Mouse (Mus musculus): Measurements from ENCODE around the gene Galk1. TPM values are rescaled to one million over a fixed set of nuclear protein-coding genes. Genes with fewer than 3 reads are reported as not detected.

The Galk1 gene
- polyA plus RNA-seq, 1 experiment from 2014 or later = 319 TPM

- H3K4me1 ChIP-seq (ENCODE audit: insufficient read depth) = peaks cover 19% of the 10 kb centered on the region
- no peak overlapping the region for H3K4me2 ChIP-seq (ENCODE audit: low read depth, low read length)
- no peak for ATAC-seq
- no peak overlapping the region for H3K4me3 ChIP-seq (ENCODE audit: low read depth, low read length)
- WGBS (ENCODE audit: insufficient replicate concordance) = 68% methylated on average over 12 of the region's 12 CpGs
- H3K27me3 ChIP-seq (ENCODE audit: insufficient read depth, low read length) = no peaks in the 10 kb centered on the region
- H3K36me3 ChIP-seq (replicated peaks; ENCODE audit: insufficient read depth, low read length) = peaks cover 77% of the 10 kb centered on the region
- no peaks in the 10 kb centered on the region for H3K9me3 ChIP-seq (ENCODE audit: low read length)
- H3K27ac ChIP-seq (ENCODE audit: low read depth) = no peak overlapping the region
- no peak for DNase-seq
- TF ChIP-seq EP300 (IDR thresholded peaks at IDR 0.05; ENCODE audit: low read depth) (no peak), CTCF (IDR thresholded peaks at IDR 0.05; ENCODE audit: low read depth) (no peak)
- no peak overlapping the region for H3K9ac ChIP-seq (replicated peaks)
Measured at GRCm38 (mm10) chr11:116058022-116058614, 45.6 kb upstream of the Galk1 start.

GRCm38 (mm10) chr11:116057237-116057881, 44.8 kb upstream of the Galk1 start:
- ATAC-seq (peak; percentile 72), DNase-seq (no peak)
- H3K36me3 ChIP-seq (replicated peaks; ENCODE audit: insufficient read depth, low read length) = peaks cover 81% of the 10 kb centered on the region
- no peaks in the 10 kb centered on the region for H3K9me3 ChIP-seq (ENCODE audit: low read length)
- no peak overlapping the region for H3K4me3 ChIP-seq (ENCODE audit: low read depth, low read length)
- TF ChIP-seq CTCF (IDR thresholded peaks at IDR 0.05; ENCODE audit: low read depth) (no peak), EP300 (IDR thresholded peaks at IDR 0.05; ENCODE audit: low read depth) (no peak)
- H3K9ac ChIP-seq (replicated peaks) = no peak overlapping the region
- no peak overlapping the region for H3K4me2 ChIP-seq (ENCODE audit: low read depth, low read length)
- no peaks in the 10 kb centered on the region for H3K27me3 ChIP-seq (ENCODE audit: insufficient read depth, low read length)
- no peak overlapping the region for H3K27ac ChIP-seq (ENCODE audit: low read depth)
- 51% methylated on average over 4 of the region's 4 CpGs for WGBS (ENCODE audit: insufficient replicate concordance)
- peaks cover 19% of the 10 kb centered on the region for H3K4me1 ChIP-seq (ENCODE audit: insufficient read depth)

GRCm38 (mm10) chr11:116055873-116056272, 43.4 kb upstream of the Galk1 start:
- Histone ChIP-seq H3K9me3 (ENCODE audit: low read length) (no peaks in the 10 kb centered on the region), H3K27me3 (ENCODE audit: insufficient read depth, low read length) (no peaks in the 10 kb centered on the region), H3K27ac (ENCODE audit: low read depth) (no peak overlapping the region), H3K4me1 (ENCODE audit: insufficient read depth) (peaks cover 19% of the 10 kb centered on the region), H3K36me3 (replicated peaks; ENCODE audit: insufficient read depth, low read length) (peaks cover 80% of the 10 kb centered on the region), H3K9ac (replicated peaks) (no peak overlapping the region), H3K4me3 (ENCODE audit: low read depth, low read length) (no peak overlapping the region), H3K4me2 (ENCODE audit: low read depth, low read length) (no peak overlapping the region)
- WGBS (ENCODE audit: insufficient replicate concordance) = 61% methylated on average over 11 of the region's 11 CpGs
- TF ChIP-seq CTCF (IDR thresholded peaks at IDR 0.05; ENCODE audit: low read depth) = no peak
- no peak for TF ChIP-seq EP300 (IDR thresholded peaks at IDR 0.05; ENCODE audit: low read depth)
- DNase-seq = no peak
- ATAC-seq = no peak

- 84% methylated on average over 9 of the region's 9 CpGs for WGBS (ENCODE audit: insufficient replicate concordance)
- H3K4me1 ChIP-seq (ENCODE audit: insufficient read depth) = peaks cover 19% of the 10 kb centered on the region
Measured at GRCm38 (mm10) chr11:116053510-116054229, 41.2 kb upstream of the Galk1 start.

GRCm38 (mm10) chr11:116050196-116050595, 37.7 kb upstream of the Galk1 start:
- ATAC-seq = no peak
- peaks cover 78% of the 10 kb centered on the region for H3K36me3 ChIP-seq (replicated peaks; ENCODE audit: insufficient read depth, low read length)
- 88% methylated on average over 4 of the region's 4 CpGs for WGBS (ENCODE audit: insufficient replicate concordance)

More at GRCm38 (mm10) chr11:116053510-116054229, 41.2 kb upstream of the Galk1 start:
- Histone ChIP-seq H3K36me3 (replicated peaks; ENCODE audit: insufficient read depth, low read length) (peaks cover 81% of the 10 kb centered on the region), H3K4me2 (ENCODE audit: low read depth, low read length) (no peak overlapping the region), H3K27me3 (ENCODE audit: insufficient read depth, low read length) (no peaks in the 10 kb centered on the region), H3K4me3 (ENCODE audit: low read depth, low read length) (no peak overlapping the region), H3K9ac (replicated peaks) (no peak overlapping the region), H3K27ac (ENCODE audit: low read depth) (no peak overlapping the region), H3K9me3 (ENCODE audit: low read length) (no peaks in the 10 kb centered on the region)
- TF ChIP-seq EP300 (IDR thresholded peaks at IDR 0.05; ENCODE audit: low read depth) (peak; percentile 34; the same call in 1 of the 2 replicates), CTCF (IDR thresholded peaks at IDR 0.05; ENCODE audit: low read depth) (no peak)
- peak; percentile 49 for ATAC-seq
- DNase-seq = no peak

GRCm38 (mm10) chr11:116049610-116050009, 37.1 kb upstream of the Galk1 start:
- 91% methylated on average over 2 of the region's 2 CpGs for WGBS (ENCODE audit: insufficient replicate concordance)
- Histone ChIP-seq H3K27me3 (ENCODE audit: insufficient read depth, low read length) (no peaks in the 10 kb centered on the region), H3K4me2 (ENCODE audit: low read depth, low read length) (no peak overlapping the region), H3K4me3 (ENCODE audit: low read depth, low read length) (no peak overlapping the region), H3K27ac (ENCODE audit: low read depth) (no peak overlapping the region), H3K4me1 (ENCODE audit: insufficient read depth) (no peaks in the 10 kb centered on the region), H3K36me3 (replicated peaks; ENCODE audit: insufficient read depth, low read length) (peaks cover 77% of the 10 kb centered on the region), H3K9ac (replicated peaks) (no peak overlapping the region), H3K9me3 (ENCODE audit: low read length) (no peaks in the 10 kb centered on the region)
- ATAC-seq = no peak
- TF ChIP-seq CTCF (IDR thresholded peaks at IDR 0.05; ENCODE audit: low read depth) (no peak), EP300 (IDR thresholded peaks at IDR 0.05; ENCODE audit: low read depth) (no peak)
- DNase-seq = no peak

More at GRCm38 (mm10) chr11:116050196-116050595, 37.7 kb upstream of the Galk1 start:
- no peak overlapping the region for H3K9ac ChIP-seq (replicated peaks)
- no peaks in the 10 kb centered on the region for H3K27me3 ChIP-seq (ENCODE audit: insufficient read depth, low read length)
- H3K4me1 ChIP-seq (ENCODE audit: insufficient read depth) = no peaks in the 10 kb centered on the region
- TF ChIP-seq EP300 (IDR thresholded peaks at IDR 0.05; ENCODE audit: low read depth) = no peak
- TF ChIP-seq CTCF (IDR thresholded peaks at IDR 0.05; ENCODE audit: low read depth) = no peak
- H3K9me3 ChIP-seq (ENCODE audit: low read length) = no peaks in the 10 kb centered on the region
- H3K27ac ChIP-seq (ENCODE audit: low read depth) = no peak overlapping the region
- H3K4me3 ChIP-seq (ENCODE audit: low read depth, low read length) = no peak overlapping the region
- no peak for DNase-seq
- no peak overlapping the region for H3K4me2 ChIP-seq (ENCODE audit: low read depth, low read length)
